In the genomic region with DNA sequence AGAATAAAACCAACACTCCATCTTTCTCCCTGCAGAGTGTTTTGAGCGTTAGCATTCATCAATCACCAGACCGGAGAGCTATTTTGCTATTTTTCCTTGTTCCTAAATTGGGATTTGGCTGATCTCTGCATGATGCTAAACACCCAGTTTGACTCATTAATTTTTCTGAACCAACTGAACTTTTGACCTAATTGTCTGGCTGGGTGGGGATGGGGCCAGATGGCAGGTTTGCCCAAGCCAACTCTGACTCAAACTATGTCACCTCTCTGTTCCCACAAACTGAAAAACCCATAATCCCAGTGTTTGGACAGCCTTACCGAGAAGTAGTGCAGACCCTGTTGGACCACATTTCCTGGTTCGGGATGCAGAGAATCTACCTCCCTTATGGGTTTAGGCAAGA, we compare ENCODE assay signal across 25 mouse cellular contexts.
DNase-seq lines count a peak whose midpoint lies in the region; ATAC-seq and TF ChIP-seq lines count a peak whose summit lies in the region.
"Had no signal": no experiment of that assay in that cellular context is flagged by ENCODE, and none has a peak within 500 bp of the region (broad histone marks: within the 10 kb centered on the region; RNA-seq: fewer than 3 reads in every experiment).

No protein-coding gene starts in this region.

- H3K4me1 ChIP-seq in midbrain, embryonic 11.5 days (ENCODE audit: control insufficient read depth, insufficient read depth, low read length), result no peaks in the 10 kb centered on the region
- H3K4me1 ChIP-seq in midbrain, embryonic 15.5 days, result no peaks in the 10 kb centered on the region
- peaks cover 14% of the 10 kb centered on the region; the same call in 1 of the 2 replicates for H3K4me1 ChIP-seq in heart, embryonic 11.5 days (ENCODE audit: control insufficient read depth, insufficient read depth, low read length)
- peaks cover 11% of the 10 kb centered on the region for H3K4me1 ChIP-seq in lung, adult 2 months (ENCODE audit: control insufficient read depth, insufficient read depth, low read length)
- H3K4me1 ChIP-seq: hindbrain, embryonic 13.5 days had no signal

- no peak for ATAC-seq in midbrain, embryonic 11.5 days (ENCODE audit: low FRiP score)
- no peak for ATAC-seq in midbrain, embryonic 15.5 days (replicated peaks)
- ATAC-seq in heart, embryonic 11.5 days (replicated peaks; ENCODE audit: insufficient number of reproducible peaks, low FRiP score, low TSS enrichment), result no peak
- ATAC-seq: forebrain, embryonic 13.5 days; inflammation-experienced regulatory T-cells, adult 6 months; midbrain, embryonic 16.5 days; Patski had no signal

- no peaks in the 10 kb centered on the region for H3K9me3 ChIP-seq in midbrain, embryonic 11.5 days (ENCODE audit: control insufficient read depth, low read length)
- no peaks in the 10 kb centered on the region for H3K9me3 ChIP-seq in midbrain, embryonic 15.5 days
- H3K9me3 ChIP-seq in heart, embryonic 11.5 days (replicated peaks; ENCODE audit: control insufficient read depth, low read length), result no peaks in the 10 kb centered on the region
- H3K9me3 ChIP-seq: hindbrain, embryonic 13.5 days; neural tube, embryonic 15.5 days had no signal

- intact Hi-C loops in gastrocnemius, postnatal 14 days (cut with DNase I; ENCODE audit: low total_unique reads), result no loop called here

- DNase-seq in gastrocnemius, adult 18-20 months (ENCODE audit: low spot score), result peak; percentile 20
- DNase-seq in gastrocnemius, postnatal 14 days, result no peak
- DNase-seq in midbrain, embryonic 11.5 days (ENCODE audit: low spot score, missing footprints), result peak; percentile 57
- peak; percentile 14 for DNase-seq in cerebellum, adult 9-11 months
- no peak for DNase-seq in lung, adult 2 months
- DNase-seq: adrenal gland, postnatal 14 days; B cell, adult 2 months; gastrocnemius, postnatal 25 days; heart, postnatal 10 days; layer of hippocampus, postnatal 36 days; lung, postnatal 10 days; right cerebral cortex, postnatal 14 days; spleen, adult 18-20 months; thymus, postnatal 36 days had no signal

- no peaks in the 10 kb centered on the region for H3K36me3 ChIP-seq in midbrain, embryonic 11.5 days (ENCODE audit: control insufficient read depth, insufficient read depth, low read length)
- H3K36me3 ChIP-seq in midbrain, embryonic 15.5 days (replicated peaks), result no peaks in the 10 kb centered on the region
- no peaks in the 10 kb centered on the region for H3K36me3 ChIP-seq in heart, embryonic 11.5 days (ENCODE audit: control insufficient read depth, insufficient read depth, low read length)
- H3K36me3 ChIP-seq: embryonic facial prominence, embryonic 12.5 days; hindbrain, embryonic 13.5 days; neural tube, embryonic 15.5 days had no signal

- no peak overlapping the region for H3K4me2 ChIP-seq in midbrain, embryonic 11.5 days
- H3K4me2 ChIP-seq in midbrain, embryonic 15.5 days, result no peak overlapping the region
- H3K4me2 ChIP-seq in heart, embryonic 11.5 days, result no peak overlapping the region
- H3K4me2 ChIP-seq: embryonic facial prominence, embryonic 12.5 days; forebrain, embryonic 13.5 days; hindbrain, embryonic 13.5 days; neural tube, embryonic 15.5 days had no signal

- no peak for TF ChIP-seq CTCF in lung, adult 2 months (IDR thresholded peaks at IDR 0.05; ENCODE audit: insufficient read depth, low read length)

- TF ChIP-seq POLR2A in lung, adult 2 months (IDR thresholded peaks at IDR 0.05; ENCODE audit: borderline replicate concordance, extremely low read depth, low read depth, low read length), result no peak

- no peak overlapping the region for H3K4me3 ChIP-seq in midbrain, embryonic 11.5 days (ENCODE audit: low read depth, low read length)
- H3K4me3 ChIP-seq in midbrain, embryonic 15.5 days, result no peak overlapping the region
- no peak overlapping the region for H3K4me3 ChIP-seq in heart, embryonic 11.5 days (ENCODE audit: low read depth, low read length)
- no peak overlapping the region for H3K4me3 ChIP-seq in lung, adult 2 months (replicated peaks; ENCODE audit: extremely low read depth, low read depth, low read length)
- H3K4me3 ChIP-seq: embryonic facial prominence, embryonic 12.5 days; erythroblast, embryonic 14.5 days; forebrain, embryonic 13.5 days; hindbrain, embryonic 13.5 days; layer of hippocampus, adult 2 months; neural tube, embryonic 15.5 days had no signal

- no peak overlapping the region for H3K9ac ChIP-seq in midbrain, embryonic 11.5 days (ENCODE audit: low read length)
- H3K9ac ChIP-seq in midbrain, embryonic 15.5 days, result no peak overlapping the region
- H3K9ac ChIP-seq in heart, embryonic 11.5 days (ENCODE audit: low read depth, low read length), result no peak overlapping the region
- H3K9ac ChIP-seq: embryonic facial prominence, embryonic 12.5 days; forebrain, embryonic 13.5 days; hindbrain, embryonic 13.5 days; neural tube, embryonic 15.5 days had no signal

- 91% methylated on average over 4 of the region's 4 CpGs for WGBS in midbrain, embryonic 11.5 days
- WGBS in midbrain, embryonic 15.5 days, result 89% methylated on average over 4 of the region's 4 CpGs
- WGBS in heart, embryonic 11.5 days (ENCODE audit: insufficient replicate concordance), result 84% methylated on average over 4 of the region's 4 CpGs
- WGBS in lung, adult 2 months, result 71% methylated on average over 4 of the region's 4 CpGs

- no peak overlapping the region for H3K27ac ChIP-seq in midbrain, embryonic 11.5 days (ENCODE audit: low read depth, low read length)
- H3K27ac ChIP-seq in midbrain, embryonic 15.5 days, result no peak overlapping the region
- H3K27ac ChIP-seq in heart, embryonic 11.5 days (ENCODE audit: low read depth, low read length), result no peak overlapping the region
- H3K27ac ChIP-seq: embryonic facial prominence, embryonic 12.5 days; forebrain, embryonic 13.5 days; hindbrain, embryonic 13.5 days; layer of hippocampus, adult 2 months; neural tube, embryonic 15.5 days had no signal

- H3K27me3 ChIP-seq in midbrain, embryonic 11.5 days (ENCODE audit: control insufficient read depth, insufficient read depth, low read length), result no peaks in the 10 kb centered on the region
- H3K27me3 ChIP-seq in midbrain, embryonic 15.5 days (replicated peaks), result no peaks in the 10 kb centered on the region
- H3K27me3 ChIP-seq in heart, embryonic 11.5 days (ENCODE audit: control insufficient read depth, insufficient read depth, low read length), result no peaks in the 10 kb centered on the region
- H3K27me3 ChIP-seq: embryonic facial prominence, embryonic 12.5 days; forebrain, embryonic 13.5 days; hindbrain, embryonic 13.5 days; neural tube, embryonic 15.5 days; Patski had no signal

Comparison
In these comparisons a context has a peak if more than half of its experiments do, and no peak if none do; other contexts are left out.
1. DNase-seq: peak in gastrocnemius, adult 18-20 months (single experiment), midbrain, embryonic 11.5 days (single experiment) and cerebellum, adult 9-11 months (single experiment); none in gastrocnemius, postnatal 14 days (single experiment) and lung, adult 2 months (single experiment).